Comparison of ENCODE assay signal across 8 mouse cellular contexts in the genomic region with DNA sequence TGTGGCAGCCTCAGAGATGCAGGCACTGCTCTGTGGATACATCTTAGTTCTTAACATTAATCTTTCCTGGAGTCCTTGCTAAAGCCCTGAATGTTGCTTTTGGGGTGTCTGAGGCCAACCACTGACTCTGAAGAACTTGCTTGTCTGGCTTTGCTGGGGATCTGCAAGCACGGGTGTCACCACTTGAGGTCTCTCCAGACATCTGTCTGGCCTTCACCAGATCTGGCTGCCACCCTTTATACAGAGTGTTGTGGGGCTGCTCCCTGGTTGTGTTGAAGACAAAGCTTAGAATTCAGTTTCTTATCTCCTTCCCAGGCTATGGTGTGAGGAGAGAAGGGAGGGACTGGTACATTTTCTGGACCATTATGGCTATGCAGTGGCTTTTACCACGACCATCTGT. TPM values are rescaled to one million over a fixed set of nuclear protein-coding genes. Genes with fewer than 3 reads are reported as not detected.
A peak's percentile ranks its signal among the peaks of the same experiment; 100 is the strongest.
DNase-seq lines count a peak whose midpoint lies in the region; ATAC-seq and TF ChIP-seq lines count a peak whose summit lies in the region.

No protein-coding gene starts in this region.

- 42% methylated on average over 2 of the region's 2 CpGs for WGBS in kidney, adult 2 months
- 55% methylated on average over 2 of the region's 2 CpGs for WGBS in kidney, embryonic 16.5 days
- WGBS in lung, postnatal 0 days: 30% methylated on average over 2 of the region's 2 CpGs
- WGBS in forebrain, embryonic 12.5 days: 70% methylated on average over 2 of the region's 2 CpGs
- 60% methylated on average over 2 of the region's 2 CpGs for WGBS in limb, embryonic 10.5 days
- 82% methylated on average over 2 of the region's 2 CpGs for WGBS in midbrain, embryonic 16.5 days

- H3K36me3 ChIP-seq in kidney, adult 2 months (ENCODE audit: control insufficient read depth, insufficient read depth, low read length): no peaks in the 10 kb centered on the region
- H3K36me3 ChIP-seq in kidney, embryonic 16.5 days (ENCODE audit: insufficient read depth, low read length): peaks cover under 1% of the 10 kb centered on the region; the same call in 1 of the 2 replicates
- no peaks in the 10 kb centered on the region for H3K36me3 ChIP-seq in CH12.LX (replicated peaks in 1 of 2; ENCODE audit: control insufficient read depth in 1 of 2, insufficient read depth in 1 of 2, low read length in 1 of 2)
- no peaks in the 10 kb centered on the region for H3K36me3 ChIP-seq in lung, postnatal 0 days (ENCODE audit: insufficient read depth, low read length)
- no peaks in the 10 kb centered on the region for H3K36me3 ChIP-seq in forebrain, embryonic 12.5 days (replicated peaks)
- peaks cover 12% of the 10 kb centered on the region for H3K36me3 ChIP-seq in limb, embryonic 10.5 days
- no peaks in the 10 kb centered on the region for H3K36me3 ChIP-seq in midbrain, embryonic 16.5 days (ENCODE audit: control insufficient read depth, insufficient read depth, low read length)

- no peak for TF ChIP-seq POLR2A in kidney, adult 2 months (IDR thresholded peaks at IDR 0.05; ENCODE audit: low read depth, low read length)
- TF ChIP-seq POLR2A in CH12.LX (IDR thresholded peaks at IDR 0.05; ENCODE audit: low read depth, low read length): no peak

- peaks cover 6% of the 10 kb centered on the region; the same call in 1 of the 2 replicates for H3K9me3 ChIP-seq in kidney, embryonic 16.5 days (ENCODE audit: low read length)
- H3K9me3 ChIP-seq in CH12.LX (replicated peaks; ENCODE audit: low read length): peaks cover 8% of the 10 kb centered on the region
- H3K9me3 ChIP-seq in lung, postnatal 0 days (ENCODE audit: low read length): no peaks in the 10 kb centered on the region
- peaks cover 5% of the 10 kb centered on the region; the same call in 1 of the 2 replicates for H3K9me3 ChIP-seq in forebrain, embryonic 12.5 days
- H3K9me3 ChIP-seq in limb, embryonic 10.5 days (replicated peaks): no peaks in the 10 kb centered on the region
- no peaks in the 10 kb centered on the region; the same call in 1 of the 2 replicates for H3K9me3 ChIP-seq in midbrain, embryonic 16.5 days (replicated peaks; ENCODE audit: control insufficient read depth, low read length, poor library complexity, severe bottlenecking)

- dilution Hi-C loops in CH12.LX (cut with MboI; ENCODE audit: extremely low pct_ligation_motif_present, extremely low pct_unique_long_range_greater_than_20kb, low sequenced_read_pairs): no loop called here

- no peaks in the 10 kb centered on the region for H3K27me3 ChIP-seq in kidney, adult 2 months (replicated peaks; ENCODE audit: control insufficient read depth, insufficient read depth, low read length)
- no peaks in the 10 kb centered on the region for H3K27me3 ChIP-seq in kidney, embryonic 16.5 days (ENCODE audit: insufficient read depth, low read length)
- no peaks in the 10 kb centered on the region for H3K27me3 ChIP-seq in CH12.LX (replicated peaks)
- no peaks in the 10 kb centered on the region for H3K27me3 ChIP-seq in lung, postnatal 0 days (replicated peaks; ENCODE audit: insufficient read depth, low read length)
- no peaks in the 10 kb centered on the region for H3K27me3 ChIP-seq in forebrain, embryonic 12.5 days
- H3K27me3 ChIP-seq in limb, embryonic 10.5 days (ENCODE audit: low read depth, poor library complexity, severe bottlenecking): no peaks in the 10 kb centered on the region
- H3K27me3 ChIP-seq in midbrain, embryonic 16.5 days (ENCODE audit: control insufficient read depth, insufficient read depth, low read depth, low read length): no peaks in the 10 kb centered on the region

- no peak overlapping the region for H3K9ac ChIP-seq in kidney, embryonic 16.5 days (replicated peaks; ENCODE audit: low read length)
- H3K9ac ChIP-seq in CH12.LX (ENCODE audit: insufficient read depth, low read depth): no peak overlapping the region
- no peak overlapping the region for H3K9ac ChIP-seq in lung, postnatal 0 days (replicated peaks; ENCODE audit: low read depth)
- no peak overlapping the region for H3K9ac ChIP-seq in forebrain, embryonic 12.5 days
- H3K9ac ChIP-seq in midbrain, embryonic 16.5 days (ENCODE audit: low read depth, low read length): no peak overlapping the region

- peak; percentile 31 for DNase-seq in kidney, adult 2 months
- DNase-seq in CH12.LX (ENCODE audit: extremely low read depth): peak; percentile 6
- DNase-seq in adrenal gland, postnatal 25 days: peak; percentile 24
- DNase-seq in lung, postnatal 0 days (ENCODE audit: low spot score): peak; percentile 25
- DNase-seq in limb, embryonic 10.5 days (ENCODE audit: low spot score): no peak

- TF ChIP-seq RAD21 in CH12.LX (IDR thresholded peaks at IDR 0.05; ENCODE audit: low read depth, low read length): peak; percentile 46

- in situ Hi-C loops in CH12.LX (cut with MboI; ENCODE audit: low pct_ligation_motif_present, low pct_unique_long_range_greater_than_20kb, low sequenced_read_pairs): loop anchor here (25.0 kb wide), 1 partner anchor 318 kb away; no protein-coding TSS in a partner anchor

- H3K4me1 ChIP-seq in kidney, adult 2 months (ENCODE audit: control insufficient read depth, insufficient read depth, low read length): 0 out of 2 replicates have a peak, but pooled peaks cover 4% of the 10 kb centered on the region
- H3K4me1 ChIP-seq in kidney, embryonic 16.5 days (ENCODE audit: insufficient read depth, low read length): 0 out of 2 replicates have a peak, but pooled peaks cover 2% of the 10 kb centered on the region
- H3K4me1 ChIP-seq in CH12.LX (ENCODE audit: control insufficient read depth in 1 of 2, insufficient read depth in 2 of 2): no peaks in the 10 kb centered on the region
- H3K4me1 ChIP-seq in lung, postnatal 0 days (ENCODE audit: insufficient read depth, low read depth, low read length): no peaks in the 10 kb centered on the region
- no peaks in the 10 kb centered on the region for H3K4me1 ChIP-seq in forebrain, embryonic 12.5 days
- peaks cover 5% of the 10 kb centered on the region; the same call in 1 of the 2 replicates for H3K4me1 ChIP-seq in limb, embryonic 10.5 days
- H3K4me1 ChIP-seq in midbrain, embryonic 16.5 days (ENCODE audit: control insufficient read depth, insufficient read depth, low read length): no peaks in the 10 kb centered on the region

- no peak for TF ChIP-seq EP300 in CH12.LX (IDR thresholded peaks at IDR 0.05; ENCODE audit: low read length)
- TF ChIP-seq EP300 in lung, postnatal 0 days (IDR thresholded peaks at IDR 0.05): no peak

- no peaks in the 10 kb centered on the region for H3K79me2 ChIP-seq in CH12.LX (replicated peaks; ENCODE audit: control insufficient read depth, extremely low read depth, insufficient read depth, poor library complexity, severe bottlenecking)

- H3K4me3 ChIP-seq in kidney, adult 2 months (ENCODE audit: insufficient read depth, low read depth, low read length): no peak overlapping the region
- no peak overlapping the region for H3K4me3 ChIP-seq in kidney, embryonic 16.5 days (ENCODE audit: low read length)
- no peak overlapping the region for H3K4me3 ChIP-seq in CH12.LX (replicated peaks in 1 of 3; ENCODE audit: low read depth in 2 of 3, low read length in 2 of 3, poor library complexity in 1 of 3)
- no peak overlapping the region for H3K4me3 ChIP-seq in lung, postnatal 0 days (ENCODE audit: low read depth, low read length)
- H3K4me3 ChIP-seq in forebrain, embryonic 12.5 days (replicated peaks): no peak overlapping the region
- no peak overlapping the region for H3K4me3 ChIP-seq in limb, embryonic 10.5 days
- H3K4me3 ChIP-seq in midbrain, embryonic 16.5 days (ENCODE audit: low read depth, low read length): no peak overlapping the region

- peak; percentile 49 for TF ChIP-seq CTCF in kidney, adult 2 months (conservative IDR thresholded peaks at IDR 0.05; ENCODE audit: insufficient read depth, insufficient read length, low read depth, low read length)
- peak in 1 of 2 experiments; percentile 45; a peak in 2 of 4 replicates for TF ChIP-seq CTCF in CH12.LX (conservative IDR thresholded peaks at IDR 0.05 in 1 of 2, IDR thresholded peaks at IDR 0.05 in 1 of 2; ENCODE audit: low read depth in 2 of 2, low read length in 2 of 2)
- TF ChIP-seq CTCF in lung, postnatal 0 days (IDR thresholded peaks at IDR 0.05): peak; percentile 54

- H3K4me2 ChIP-seq in kidney, embryonic 16.5 days (replicated peaks; ENCODE audit: low read depth, low read length): no peak overlapping the region
- H3K4me2 ChIP-seq in CH12.LX (ENCODE audit: insufficient read depth, low read depth, poor library complexity, severe bottlenecking): no peak overlapping the region
- H3K4me2 ChIP-seq in lung, postnatal 0 days (replicated peaks; ENCODE audit: low read depth, low read length): no peak overlapping the region
- H3K4me2 ChIP-seq in forebrain, embryonic 12.5 days: no peak overlapping the region
- H3K4me2 ChIP-seq in midbrain, embryonic 16.5 days (ENCODE audit: low read length): no peak overlapping the region

- ATAC-seq in kidney, embryonic 16.5 days (ENCODE audit: low FRiP score, low TSS enrichment): no peak
- no peak for ATAC-seq in lung, postnatal 0 days
- ATAC-seq in forebrain, embryonic 12.5 days (ENCODE audit: low FRiP score): no peak
- no peak for ATAC-seq in midbrain, embryonic 16.5 days

- no peak overlapping the region for H3K27ac ChIP-seq in kidney, adult 2 months (ENCODE audit: insufficient read depth, low read depth, low read length)
- H3K27ac ChIP-seq in kidney, embryonic 16.5 days (ENCODE audit: low read length): no peak overlapping the region
- H3K27ac ChIP-seq in CH12.LX (ENCODE audit: insufficient read depth, low read depth): no peak overlapping the region
- no peak overlapping the region for H3K27ac ChIP-seq in lung, postnatal 0 days (ENCODE audit: low read length)
- H3K27ac ChIP-seq in forebrain, embryonic 12.5 days: no peak overlapping the region
- H3K27ac ChIP-seq in limb, embryonic 10.5 days: no peak overlapping the region
- no peak overlapping the region for H3K27ac ChIP-seq in midbrain, embryonic 16.5 days (ENCODE audit: low read length)

TF ChIP-seq in CH12.LX, 34 proteins besides CTCF, POLR2A, EP300 and RAD21:
- TF ChIP-seq RCOR1 (conservative IDR thresholded peaks at IDR 0.05; ENCODE audit: low read depth, low read length): no peak
- TF ChIP-seq SMC3 (IDR thresholded peaks at IDR 0.05; ENCODE audit: low read depth, low read length): peak; percentile 45
- TF ChIP-seq ZC3H11A (IDR thresholded peaks at IDR 0.05; ENCODE audit: low read depth, low read length): no peak

RNA-seq across cellular contexts. Expression of a gene that starts 52.5 kb away (rescaled TPM):
- polyA plus RNA-seq in kidney, adult 2 months (2012; rRNA removed): 1.0 and 1.4 TPM in 2 replicates
- 2.0 and 2.3 TPM in 2 replicates for polyA plus RNA-seq in kidney, embryonic 16.5 days (2015; fragmentation: Nextera tagmentation; extraction: Ambion mirVana)
- total RNA-seq in CH12.LX (2012; rRNA removed) (1.3 and 4.5 TPM in 2 replicates), CH12.LX (2014; rRNA removed) (4.6 and 7.5 TPM in 2 replicates)
- polyA plus RNA-seq in CH12.LX (2012; ENCODE audit: insufficient read length, low read depth): 3.9 and 7.1 TPM in 2 replicates
- 4.8 and 6.2 TPM in 2 replicates for total RNA-seq in adrenal gland, postnatal 25 days (2021)
- polyA plus RNA-seq in lung, postnatal 0 days (2015; fragmentation: Nextera tagmentation; extraction: Ambion mirVana): 1.1 and 1.7 TPM in 2 replicates
- 0.20 and 0.32 TPM in 2 replicates for polyA plus RNA-seq in forebrain, embryonic 12.5 days (2016; fragmentation: Nextera tagmentation; extraction: Ambion mirVana)
- polyA plus RNA-seq in limb, embryonic 10.5 days (2016; fragmentation: Nextera tagmentation; extraction: Ambion mirVana): 0.84 and 0.88 TPM in 2 replicates
- 0.22 TPM in 1 of 2 replicates, not detected in the other for polyA plus RNA-seq in midbrain, embryonic 16.5 days (2015; fragmentation: Nextera tagmentation; extraction: Ambion mirVana)
